Mouse (Mus musculus): ENCODE data around the gene Epha5. TPM values are rescaled to one million over a fixed set of nuclear protein-coding genes. Genes with fewer than 3 reads are reported as not detected.

Epha5 gene
- polyA plus RNA-seq, 1 experiment from 2014 or later = 21.6 TPM

- Histone ChIP-seq H3K27me3 (ENCODE audit: control insufficient read depth, insufficient read depth, low read length) (no peaks in the 10 kb centered on the region), H3K9ac (ENCODE audit: low read length) (no peak overlapping the region), H3K9me3 (ENCODE audit: control insufficient read depth, low read length) (no peaks in the 10 kb centered on the region), H3K4me1 (replicated peaks; ENCODE audit: control insufficient read depth, insufficient read depth, low read length) (no peaks in the 10 kb centered on the region), H3K4me2 (ENCODE audit: low read depth, low read length, severe bottlenecking) (no peak overlapping the region), H3K27ac (ENCODE audit: low read depth, low read length) (no peak overlapping the region), H3K4me3 (ENCODE audit: low read depth, low read length) (no peak overlapping the region), H3K36me3 (ENCODE audit: control insufficient read depth, insufficient read depth, low read length) (no peaks in the 10 kb centered on the region)
- no peak for DNase-seq (ENCODE audit: low spot score)
- WGBS = 52% methylated on average over 1 of the region's 1 CpGs
- ATAC-seq (replicated peaks; ENCODE audit: low FRiP score) = no peak
Observed at GRCm38 (mm10) chr5:84320553-84320952, 96.6 kb downstream of the Epha5 start.

GRCm38 (mm10) chr5:84320138-84320537, 97.0 kb downstream of the Epha5 start:
- no peaks in the 10 kb centered on the region for H3K36me3 ChIP-seq (ENCODE audit: control insufficient read depth, insufficient read depth, low read length)
- no peaks in the 10 kb centered on the region for H3K4me1 ChIP-seq (replicated peaks; ENCODE audit: control insufficient read depth, insufficient read depth, low read length)
- 19% methylated on average over 4 of the region's 4 CpGs for WGBS
- DNase-seq (ENCODE audit: low spot score) (no peak), ATAC-seq (replicated peaks; ENCODE audit: low FRiP score) (no peak)
- no peak overlapping the region for H3K4me3 ChIP-seq (ENCODE audit: low read depth, low read length)
- no peaks in the 10 kb centered on the region for H3K9me3 ChIP-seq (ENCODE audit: control insufficient read depth, low read length)
- H3K4me2 ChIP-seq (ENCODE audit: low read depth, low read length, severe bottlenecking) = no peak overlapping the region
- H3K27ac ChIP-seq (ENCODE audit: low read depth, low read length) = no peak overlapping the region
- no peak overlapping the region for H3K9ac ChIP-seq (ENCODE audit: low read length)
- no peaks in the 10 kb centered on the region for H3K27me3 ChIP-seq (ENCODE audit: control insufficient read depth, insufficient read depth, low read length)

- Histone ChIP-seq H3K4me3 (ENCODE audit: low read depth, low read length) (no peak overlapping the region), H3K4me1 (replicated peaks; ENCODE audit: control insufficient read depth, insufficient read depth, low read length) (no peaks in the 10 kb centered on the region), H3K9ac (ENCODE audit: low read length) (no peak overlapping the region), H3K9me3 (ENCODE audit: control insufficient read depth, low read length) (no peaks in the 10 kb centered on the region), H3K4me2 (ENCODE audit: low read depth, low read length, severe bottlenecking) (no peak overlapping the region), H3K27ac (ENCODE audit: low read depth, low read length) (no peak overlapping the region), H3K27me3 (ENCODE audit: control insufficient read depth, insufficient read depth, low read length) (no peaks in the 10 kb centered on the region), H3K36me3 (ENCODE audit: control insufficient read depth, insufficient read depth, low read length) (no peaks in the 10 kb centered on the region)
- DNase-seq (ENCODE audit: low spot score) (no peak), ATAC-seq (replicated peaks; ENCODE audit: low FRiP score) (peak; percentile 60)
- 39% methylated on average over 8 of the region's 8 CpGs for WGBS
Observed at GRCm38 (mm10) chr5:84318814-84319340, 98.3 kb downstream of the Epha5 start.

GRCm38 (mm10) chr5:84317839-84318238, 99.3 kb downstream of the Epha5 start:
- ATAC-seq (replicated peaks; ENCODE audit: low FRiP score) (no peak), DNase-seq (ENCODE audit: low spot score) (no peak)
- Histone ChIP-seq H3K9me3 (ENCODE audit: control insufficient read depth, low read length) (no peaks in the 10 kb centered on the region), H3K4me1 (replicated peaks; ENCODE audit: control insufficient read depth, insufficient read depth, low read length) (no peaks in the 10 kb centered on the region), H3K27me3 (ENCODE audit: control insufficient read depth, insufficient read depth, low read length) (no peaks in the 10 kb centered on the region), H3K36me3 (ENCODE audit: control insufficient read depth, insufficient read depth, low read length) (no peaks in the 10 kb centered on the region), H3K4me3 (ENCODE audit: low read depth, low read length) (no peak overlapping the region), H3K27ac (ENCODE audit: low read depth, low read length) (no peak overlapping the region), H3K4me2 (ENCODE audit: low read depth, low read length, severe bottlenecking) (no peak overlapping the region), H3K9ac (ENCODE audit: low read length) (no peak overlapping the region)
- 90% methylated on average over 4 of the region's 4 CpGs for WGBS

- Histone ChIP-seq H3K27me3 (ENCODE audit: control insufficient read depth, insufficient read depth, low read length) (no peaks in the 10 kb centered on the region), H3K4me1 (replicated peaks; ENCODE audit: control insufficient read depth, insufficient read depth, low read length) (no peaks in the 10 kb centered on the region), H3K36me3 (ENCODE audit: control insufficient read depth, insufficient read depth, low read length) (no peaks in the 10 kb centered on the region), H3K4me2 (ENCODE audit: low read depth, low read length, severe bottlenecking) (no peak overlapping the region), H3K4me3 (ENCODE audit: low read depth, low read length) (no peak overlapping the region), H3K9ac (ENCODE audit: low read length) (no peak overlapping the region), H3K27ac (ENCODE audit: low read depth, low read length) (no peak overlapping the region), H3K9me3 (ENCODE audit: control insufficient read depth, low read length) (no peaks in the 10 kb centered on the region)
- DNase-seq (ENCODE audit: low spot score) = no peak
- 81% methylated on average over 4 of the region's 4 CpGs for WGBS
- no peak for ATAC-seq (replicated peaks; ENCODE audit: low FRiP score)
Observed at GRCm38 (mm10) chr5:84313619-84314018, 103.6 kb downstream of the Epha5 start.

- ATAC-seq (replicated peaks; ENCODE audit: low FRiP score) = peak; percentile 87
- 15% methylated on average over 8 of the region's 8 CpGs for WGBS
- DNase-seq (ENCODE audit: low spot score) = no peak
Observed at GRCm38 (mm10) chr5:84298878-84299736, 118.1 kb downstream of the Epha5 start.

GRCm38 (mm10) chr5:84289429-84289977, 127.7 kb downstream of the Epha5 start:
- no peak overlapping the region for H3K4me3 ChIP-seq (ENCODE audit: low read depth, low read length)
- H3K4me1 ChIP-seq (replicated peaks; ENCODE audit: control insufficient read depth, insufficient read depth, low read length) = no peaks in the 10 kb centered on the region
- no peaks in the 10 kb centered on the region for H3K27me3 ChIP-seq (ENCODE audit: control insufficient read depth, insufficient read depth, low read length)
- no peak overlapping the region for H3K27ac ChIP-seq (ENCODE audit: low read depth, low read length)
- no peak overlapping the region for H3K9ac ChIP-seq (ENCODE audit: low read length)
- WGBS = 79% methylated on average over 3 of the region's 3 CpGs
- no peak for DNase-seq (ENCODE audit: low spot score)
- ATAC-seq (replicated peaks; ENCODE audit: low FRiP score) = no peak
- no peak overlapping the region for H3K4me2 ChIP-seq (ENCODE audit: low read depth, low read length, severe bottlenecking)
- no peaks in the 10 kb centered on the region for H3K36me3 ChIP-seq (ENCODE audit: control insufficient read depth, insufficient read depth, low read length)
- H3K9me3 ChIP-seq (ENCODE audit: control insufficient read depth, low read length) = no peaks in the 10 kb centered on the region

More at GRCm38 (mm10) chr5:84298878-84299736, 118.1 kb downstream of the Epha5 start:
- no peaks in the 10 kb centered on the region for H3K36me3 ChIP-seq (ENCODE audit: control insufficient read depth, insufficient read depth, low read length)
- peak overlapping the region; percentile 5; the same call in 1 of the 2 replicates for H3K4me2 ChIP-seq (ENCODE audit: low read depth, low read length, severe bottlenecking)
- H3K27ac ChIP-seq (ENCODE audit: low read depth, low read length) = no peak overlapping the region
- H3K4me3 ChIP-seq (ENCODE audit: low read depth, low read length) = no peak overlapping the region
- H3K4me1 ChIP-seq (replicated peaks; ENCODE audit: control insufficient read depth, insufficient read depth, low read length) = no peaks in the 10 kb centered on the region; the same call in 1 of the 2 replicates
- H3K9me3 ChIP-seq (ENCODE audit: control insufficient read depth, low read length) = no peaks in the 10 kb centered on the region
- no peak overlapping the region for H3K9ac ChIP-seq (ENCODE audit: low read length)
- H3K27me3 ChIP-seq (ENCODE audit: control insufficient read depth, insufficient read depth, low read length) = no peaks in the 10 kb centered on the region; the same call in 1 of the 2 replicates

- WGBS = 33% methylated on average over 22 of the region's 22 CpGs
- no peaks in the 10 kb centered on the region for H3K36me3 ChIP-seq (ENCODE audit: control insufficient read depth, insufficient read depth, low read length)
- H3K4me2 ChIP-seq (ENCODE audit: low read depth, low read length, severe bottlenecking) = peak overlapping the region; percentile 45
- H3K9ac ChIP-seq (ENCODE audit: low read length) = no peak overlapping the region
- H3K27ac ChIP-seq (ENCODE audit: low read depth, low read length) = no peak overlapping the region
- H3K27me3 ChIP-seq (ENCODE audit: control insufficient read depth, insufficient read depth, low read length) = no peaks in the 10 kb centered on the region
- no peaks in the 10 kb centered on the region for H3K4me1 ChIP-seq (replicated peaks; ENCODE audit: control insufficient read depth, insufficient read depth, low read length)
- ATAC-seq (replicated peaks; ENCODE audit: low FRiP score) = peak; percentile 85
- peak overlapping the region; percentile 6; the same call in 1 of the 2 replicates for H3K4me3 ChIP-seq (ENCODE audit: low read depth, low read length)
- no peaks in the 10 kb centered on the region for H3K9me3 ChIP-seq (ENCODE audit: control insufficient read depth, low read length)
- DNase-seq (ENCODE audit: low spot score) = no peak
Observed at GRCm38 (mm10) chr5:84281290-84282017, 135.7 kb downstream of the Epha5 start.
